Mouse (Mus musculus) retina, embryonic 14.5 days (tissue): ENCODE measurements around the gene Anp32e.
"Not testable (repeated sequence)": the region's sequence is repeated elsewhere in the genome, so short reads cannot be mapped to it uniquely, and the experiment has no call there.

Source experiments
- DNase-seq: peaks from one replicate; pipeline ENCODE4 v3.0.0-alpha.2; 2015; ENCODE audit warnings: low spot score

Gene Anp32e

GRCm38 (mm10) chr3:95972251-95972872 is 43.3 kb downstream of the Anp32e start:
- no peak for DNase-seq

GRCm38 (mm10) chr3:95972873-95973634 is 44.0 kb downstream of the Anp32e start:
- peak; percentile 78 for DNase-seq

- DNase-seq: no peak
Measured at GRCm38 (mm10) chr3:95977079-95977478, 48.0 kb downstream of the Anp32e start.

- not testable (repeated sequence) for DNase-seq
Measured at GRCm38 (mm10) chr3:95977587-95977986, 48.5 kb downstream of the Anp32e start.

GRCm38 (mm10) chr3:95978265-95978664 is 49.2 kb downstream of the Anp32e start:
- DNase-seq: no peak

- DNase-seq: no peak
Measured at GRCm38 (mm10) chr3:95980276-95980970, 51.4 kb downstream of the Anp32e start.

GRCm38 (mm10) chr3:95982129-95982528 is 53.1 kb downstream of the Anp32e start:
- no peak for DNase-seq

GRCm38 (mm10) chr3:95985209-95986000 is 56.4 kb downstream of the Anp32e start:
- peak; percentile 91 for DNase-seq

GRCm38 (mm10) chr3:95986001-95986622 is 57.1 kb downstream of the Anp32e start:
- DNase-seq: peak; percentile 81

GRCm38 (mm10) chr3:95986984-95987383 is 57.9 kb downstream of the Anp32e start:
- DNase-seq: no peak

- DNase-seq: no peak
Measured at GRCm38 (mm10) chr3:95987386-95988110, 58.5 kb downstream of the Anp32e start.

GRCm38 (mm10) chr3:95988138-95988537 is 59.1 kb downstream of the Anp32e start:
- no peak for DNase-seq

- no peak for DNase-seq
Measured at GRCm38 (mm10) chr3:95988969-95989368, 59.9 kb downstream of the Anp32e start.

- DNase-seq: no peak
Measured at GRCm38 (mm10) chr3:95990413-95990941, 61.4 kb downstream of the Anp32e start.

- no peak for DNase-seq
Measured at GRCm38 (mm10) chr3:95992990-95993603, 64.1 kb downstream of the Anp32e start.

- DNase-seq: peak; percentile 49
Measured at GRCm38 (mm10) chr3:95993881-95994280, 64.8 kb downstream of the Anp32e start.

- DNase-seq: no peak
Measured at GRCm38 (mm10) chr3:95994381-95994846, 65.4 kb downstream of the Anp32e start.

- DNase-seq: peak; percentile 64
Measured at GRCm38 (mm10) chr3:95994975-95995801, 66.1 kb downstream of the Anp32e start.

- DNase-seq: peak; percentile 67
Measured at GRCm38 (mm10) chr3:95995802-95996428, 66.9 kb downstream of the Anp32e start, which contains the start of gene Plekho1. TSS of gene Plekho1 (minus strand) at chr3:95996001.
